Mouse (Mus musculus) liver, embryonic 16.5 days (tissue): ENCODE measurements around the gene Trpm2. TPM values are rescaled to one million over a fixed set of nuclear protein-coding genes. Genes with fewer than 3 reads are reported as not detected.

Source experiments
- ATAC-seq: fragments of 200-750 bp; cut with Nextera tagmentation; 2 replicates; pipeline ENCODE4 v1.8.0; 2017; ENCODE audit warnings: low read depth, mild to moderate bottlenecking, moderate number of reproducible peaks, moderate library complexity
- H3K27ac ChIP-seq: fragments of 300-500 bp; sonication (generic); 2 replicates; pipeline ENCODE4 v1.5.1; 2014; ENCODE audit warnings: mild to moderate bottlenecking, low read length
- H3K27me3 ChIP-seq: fragments of 300-500 bp; sonication (generic); 2 replicates; pipeline ENCODE4 v1.6.1; 2014; ENCODE audit warnings: low read depth, low read length, mixed read lengths; ENCODE audit not compliant: control insufficient read depth, insufficient read depth
- H3K36me3 ChIP-seq: fragments of 300-500 bp; sonication (generic); 2 replicates; pipeline ENCODE4 v1.6.1; 2014; ENCODE audit warnings: mild to moderate bottlenecking; ENCODE audit not compliant: control insufficient read depth, insufficient read depth
- H3K4me1 ChIP-seq: fragments of 300-500 bp; sonication (generic); 2 replicates; pipeline ENCODE4 v1.6.1; 2014; ENCODE audit warnings: low read depth, low read length, mixed read lengths; ENCODE audit not compliant: control insufficient read depth
- H3K4me2 ChIP-seq: fragments of 300-500 bp; sonication (generic); 2 replicates; pipeline ENCODE4 v1.6.1; 2014; ENCODE audit warnings: low read depth, low read length, mixed read lengths
- H3K4me3 ChIP-seq: fragments of 300-500 bp; sonication (generic); 2 replicates; pipeline ENCODE4 v1.5.1; 2014; ENCODE audit warnings: low read depth, mild to moderate bottlenecking, low read length
- H3K9ac ChIP-seq: fragments of 300-500 bp; sonication (generic); 2 replicates; pipeline ENCODE4 v1.6.1; 2014; ENCODE audit warnings: low read depth, low read length
- H3K9me3 ChIP-seq: fragments of 300-500 bp; sonication (generic); replicated peaks from 2 replicates; pipeline ENCODE4 v1.6.1; 2016; ENCODE audit warnings: low read length; ENCODE audit not compliant: control insufficient read depth
- WGBS: fragments of 180-500 bp; shearing (Covaris S2); extraction: QIAGEN DNeasy Blood & Tissue Kit; methylation state at CpG from one replicate; pipeline ENCODE4 v1.1.7; 2014; ENCODE audit not compliant: insufficient replicate concordance; 5-methylcytosine and 5-hydroxymethylcytosine counted together
- polyA plus RNA-seq: library from polyadenylated mRNA; unstranded; fragments of >200 nt; fragmentation: Nextera tagmentation; extraction: Ambion mirVana; gene quantifications from 2 replicates; pipeline ENCODE4 v1.2.1, GENCODE M21; 2015

Trpm2 gene
- polyA plus RNA-seq, 1 experiment from 2014 or later, result 2.7 TPM

DNA sequence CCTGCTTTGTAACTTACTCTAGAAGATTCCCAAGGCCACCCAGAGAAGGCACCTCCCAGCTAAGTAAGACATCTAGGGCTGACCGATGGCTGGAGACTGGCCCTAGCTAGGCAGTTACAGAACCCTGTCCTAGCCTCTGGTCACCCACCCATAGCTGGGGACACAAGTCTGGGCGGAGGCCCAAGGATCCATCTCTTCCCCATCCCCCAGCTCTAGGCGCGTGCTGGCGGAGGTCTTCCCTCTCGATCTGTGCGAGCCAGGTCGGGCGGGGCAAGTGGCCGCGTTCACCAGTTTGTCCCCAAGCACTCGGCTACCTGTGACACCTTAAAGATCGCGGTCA is 68.5 kb downstream of the Trpm2 start:
- Histone ChIP-seq H3K27ac (peak overlapping the region; percentile 57), H3K9ac (peak overlapping the region; percentile 59), H3K27me3 (peaks cover 16% of the 10 kb centered on the region), H3K36me3 (no peaks in the 10 kb centered on the region), H3K9me3 (no peaks in the 10 kb centered on the region), H3K4me1 (peaks cover 6% of the 10 kb centered on the region), H3K4me3 (peak overlapping the region; percentile 64), H3K4me2 (peak overlapping the region; percentile 55)
- 3% methylated on average over 14 of the region's 14 CpGs for WGBS
- ATAC-seq, result no peak

DNA sequence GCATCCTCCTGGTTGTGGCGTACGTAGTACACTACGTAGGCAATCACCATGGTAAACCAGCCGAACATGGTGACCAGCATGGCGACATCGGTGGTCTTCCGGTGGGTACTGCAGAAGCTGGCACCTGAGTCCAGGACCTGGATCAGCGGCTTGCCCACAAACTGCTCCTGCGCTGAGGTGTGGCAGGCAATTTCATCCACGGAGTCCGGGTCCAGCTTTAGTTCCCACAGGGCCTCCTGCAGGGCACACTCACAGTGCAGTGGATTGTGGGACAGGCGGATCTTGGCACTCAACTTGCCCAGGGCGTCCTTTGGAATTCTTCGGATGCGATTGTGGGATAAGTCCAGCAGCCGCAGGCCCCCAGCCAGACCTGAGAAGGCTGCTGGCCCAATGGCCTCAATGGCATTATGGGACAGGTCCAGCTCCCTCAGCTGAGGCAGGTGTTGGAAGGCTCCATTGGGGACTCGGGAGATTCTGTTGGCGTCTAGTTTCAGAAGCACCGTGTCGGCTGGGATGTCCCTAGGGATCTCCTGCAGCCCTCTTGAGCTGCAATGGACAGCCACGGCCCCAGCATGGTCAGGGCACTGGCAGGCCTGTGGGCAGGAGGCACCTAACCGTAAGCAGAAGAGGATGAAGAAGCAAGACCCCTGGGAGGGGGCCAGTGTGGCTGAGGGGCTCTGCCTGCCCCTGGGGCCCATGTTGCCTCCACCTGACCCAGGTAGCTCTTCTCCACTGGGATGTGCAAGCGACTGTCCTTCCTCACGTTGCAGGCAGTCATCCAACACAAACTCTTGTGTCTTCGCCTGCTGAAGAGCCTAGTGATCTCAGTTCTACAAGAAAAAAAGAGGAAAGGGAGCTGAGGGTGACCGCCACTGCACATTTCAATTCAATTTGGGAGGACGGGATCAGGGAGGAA is 69.2 kb downstream of the Trpm2 start:
- Histone ChIP-seq H3K27me3 (peaks cover 16% of the 10 kb centered on the region), H3K4me3 (peak overlapping the region; percentile 64), H3K27ac (peak overlapping the region; percentile 69), H3K4me1 (peaks cover 6% of the 10 kb centered on the region), H3K9ac (no peak overlapping the region; the same call in 1 of the 2 replicates), H3K4me2 (peak overlapping the region; percentile 55), H3K36me3 (no peaks in the 10 kb centered on the region), H3K9me3 (no peaks in the 10 kb centered on the region)
- ATAC-seq, result no peak
- 75% methylated on average over 27 of the region's 27 CpGs for WGBS

DNA sequence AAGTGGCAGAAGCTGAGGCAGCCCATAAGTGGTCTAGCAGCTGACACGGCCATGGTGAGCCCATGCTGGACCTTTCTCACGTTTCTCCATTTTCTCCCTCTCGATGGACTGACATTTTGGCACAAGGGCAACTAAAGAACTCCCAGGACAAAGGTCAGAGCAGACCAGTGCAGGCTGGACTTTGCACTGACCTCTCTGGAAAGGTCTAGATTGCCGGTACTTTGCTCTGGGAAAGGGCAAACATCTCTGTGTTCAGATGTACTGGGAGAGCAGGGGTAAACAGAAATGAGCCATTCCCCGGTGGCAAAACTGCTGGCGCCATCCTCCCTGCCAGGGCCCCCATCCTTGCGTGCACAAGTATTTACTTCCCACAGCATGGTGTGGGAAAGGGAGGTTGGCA is 70.2 kb downstream of the Trpm2 start:
- Histone ChIP-seq H3K9me3 (no peaks in the 10 kb centered on the region), H3K4me3 (no peak overlapping the region; the same call in 1 of the 2 replicates), H3K4me1 (peaks cover 6% of the 10 kb centered on the region), H3K27ac (peak overlapping the region; percentile 69), H3K9ac (no peak overlapping the region), H3K4me2 (peak overlapping the region; percentile 55), H3K36me3 (no peaks in the 10 kb centered on the region), H3K27me3 (peaks cover 16% of the 10 kb centered on the region)
- 53% methylated on average over 7 of the region's 7 CpGs for WGBS
- peak; percentile 70 for ATAC-seq

DNA sequence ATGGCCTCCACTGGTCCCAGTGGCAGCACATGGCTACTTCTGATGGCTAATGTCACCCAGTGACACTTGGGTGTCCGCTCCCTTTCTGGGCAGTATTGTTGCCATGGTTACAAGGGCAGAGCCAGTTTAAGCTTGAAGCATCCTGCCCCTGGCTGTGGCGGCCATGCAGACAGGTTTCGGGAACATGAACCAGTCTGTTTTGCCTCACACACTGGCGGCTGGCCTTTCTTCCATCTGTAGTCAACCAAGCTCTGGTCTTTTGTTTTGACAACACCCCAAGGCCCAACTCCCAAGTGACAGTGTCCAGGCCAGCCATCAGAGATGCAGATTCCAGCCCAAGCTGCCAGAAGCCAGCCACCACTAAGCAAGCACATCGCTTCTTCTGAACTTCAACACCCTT is 74.8 kb downstream of the Trpm2 start:
- H3K9ac ChIP-seq, result no peak overlapping the region
- H3K9me3 ChIP-seq, result no peaks in the 10 kb centered on the region
- no peak overlapping the region for H3K27ac ChIP-seq
- H3K4me1 ChIP-seq, result no peaks in the 10 kb centered on the region; the same call in 1 of the 2 replicates
- no peak for ATAC-seq
- no peaks in the 10 kb centered on the region for H3K27me3 ChIP-seq
- H3K4me3 ChIP-seq, result no peak overlapping the region
- H3K36me3 ChIP-seq, result no peaks in the 10 kb centered on the region
- whole genome bisulfite sequencing, result 53% methylated on average over 5 of the region's 5 CpGs
- H3K4me2 ChIP-seq, result no peak overlapping the region

- ATAC-seq, result no peak
- Histone ChIP-seq H3K27ac (no peak overlapping the region), H3K4me2 (no peak overlapping the region), H3K4me3 (no peak overlapping the region), H3K9ac (no peak overlapping the region), H3K4me1 (no peaks in the 10 kb centered on the region), H3K9me3 (no peaks in the 10 kb centered on the region), H3K27me3 (no peaks in the 10 kb centered on the region), H3K36me3 (no peaks in the 10 kb centered on the region)
- WGBS, result 65% methylated on average over 8 of the region's 8 CpGs
These were observed 79.3 kb downstream of the Trpm2 start for GRCm38 (mm10) chr10:77890987-77891565.

GRCm38 (mm10) chr10:77886007-77886747 is 84.2 kb downstream of the Trpm2 start:
- WGBS, result 42% methylated on average over 12 of the region's 12 CpGs
- Histone ChIP-seq H3K9ac (no peak overlapping the region), H3K36me3 (no peaks in the 10 kb centered on the region), H3K9me3 (no peaks in the 10 kb centered on the region), H3K4me3 (no peak overlapping the region), H3K4me2 (no peak overlapping the region), H3K27me3 (no peaks in the 10 kb centered on the region), H3K27ac (no peak overlapping the region), H3K4me1 (no peaks in the 10 kb centered on the region)
- no peak for ATAC-seq

- no peak overlapping the region for H3K4me2 ChIP-seq
- H3K4me1 ChIP-seq, result no peaks in the 10 kb centered on the region
- no peaks in the 10 kb centered on the region for H3K27me3 ChIP-seq
- no peak overlapping the region for H3K4me3 ChIP-seq
- ATAC-seq, result no peak
- 67% methylated on average over 5 of the region's 5 CpGs for WGBS
- H3K27ac ChIP-seq, result no peak overlapping the region
- H3K36me3 ChIP-seq, result no peaks in the 10 kb centered on the region
- no peaks in the 10 kb centered on the region for H3K9me3 ChIP-seq
- H3K9ac ChIP-seq, result no peak overlapping the region
These were observed 87.8 kb downstream of the Trpm2 start for GRCm38 (mm10) chr10:77882553-77882952.

GRCm38 (mm10) chr10:77880305-77880704 is 90.1 kb downstream of the Trpm2 start:
- Histone ChIP-seq H3K36me3 (no peaks in the 10 kb centered on the region), H3K27ac (no peak overlapping the region), H3K4me2 (no peak overlapping the region), H3K9me3 (no peaks in the 10 kb centered on the region), H3K4me3 (no peak overlapping the region), H3K4me1 (no peaks in the 10 kb centered on the region), H3K9ac (no peak overlapping the region), H3K27me3 (no peaks in the 10 kb centered on the region)
- ATAC-seq, result no peak
- 18% methylated on average over 3 of the region's 3 CpGs for WGBS
